Mouse (Mus musculus): ENCODE results near the gene Dap. TPM values are rescaled to one million over a fixed set of nuclear protein-coding genes. Genes with fewer than 3 reads are reported as not detected.

Dap gene
- total RNA-seq, 2 experiments from 2014 or later = 14.7 to 17.0 TPM

- DNase-seq (ENCODE audit: low spot score in 2 of 2) = no peak
These were observed 73.0 kb downstream of the Dap start for GRCm38 (mm10) chr15:31296882-31297776.

GRCm38 (mm10) chr15:31297777-31298137, 73.6 kb downstream of the Dap start:
- DNase-seq (ENCODE audit: low spot score in 2 of 2) = no peak

- DNase-seq (ENCODE audit: low spot score in 2 of 2) = peak in 1 of 2 experiments; percentile 42
These were observed 75.3 kb downstream of the Dap start for GRCm38 (mm10) chr15:31299258-31299917.

GRCm38 (mm10) chr15:31302293-31302990, 78.3 kb downstream of the Dap start:
- no peak for DNase-seq (ENCODE audit: low spot score in 2 of 2)

- no peak for DNase-seq (ENCODE audit: low spot score in 2 of 2)
These were observed 80.2 kb downstream of the Dap start for GRCm38 (mm10) chr15:31304302-31304701.

GRCm38 (mm10) chr15:31305181-31305580, 81.1 kb downstream of the Dap start:
- DNase-seq (ENCODE audit: low spot score in 2 of 2) = no peak

GRCm38 (mm10) chr15:31306726-31307125, 82.6 kb downstream of the Dap start:
- no peak for DNase-seq (ENCODE audit: low spot score in 2 of 2)

GRCm38 (mm10) chr15:31309526-31309925, 85.4 kb downstream of the Dap start:
- DNase-seq (ENCODE audit: low spot score in 2 of 2) = no peak

GRCm38 (mm10) chr15:31312001-31312400, 87.9 kb downstream of the Dap start:
- no peak for DNase-seq (ENCODE audit: low spot score in 2 of 2)

- peak; percentile 80 to 92 for DNase-seq (ENCODE audit: low spot score in 2 of 2)
These were observed 91.6 kb downstream of the Dap start for GRCm38 (mm10) chr15:31315630-31316231.

- DNase-seq (ENCODE audit: low spot score in 2 of 2) = no peak
These were observed 93.1 kb downstream of the Dap start for GRCm38 (mm10) chr15:31317056-31317805.

- peak in 1 of 2 experiments; percentile 45 for DNase-seq (ENCODE audit: low spot score in 2 of 2)
These were observed 94.2 kb downstream of the Dap start for GRCm38 (mm10) chr15:31318158-31318955.

GRCm38 (mm10) chr15:31319046-31319445, 94.9 kb downstream of the Dap start:
- DNase-seq (ENCODE audit: low spot score in 2 of 2) = no peak

GRCm38 (mm10) chr15:31320598-31321377, 96.7 kb downstream of the Dap start:
- no peak for DNase-seq (ENCODE audit: low spot score in 2 of 2)

GRCm38 (mm10) chr15:31323684-31324083, 99.6 kb downstream of the Dap start:
- no peak for DNase-seq (ENCODE audit: low spot score in 2 of 2)

Measured in layer of hippocampus, postnatal 14 days (tissue).